Mouse (Mus musculus) layer of hippocampus, adult 2 months (tissue): ENCODE measurements at regions not wholly inside any gene's neighbourhood (a gene's known extent, or its start where the extent isn't known, plus 50 kb on each side); places are given as distances from the start of the nearest gene placed in this dataset.

Experiments
- DNase-seq, 2 experiments: peaks; one replicate each; pipeline ENCODE4 v3.0.0; 2022; ENCODE audit warnings: low spot score in 2 of 2
- H3K27ac ChIP-seq: fragments of 200-600 bp; 2 replicates; pipeline ENCODE4 v1.8.1; 2022
- H3K4me3 ChIP-seq: fragments of 200-600 bp; 2 replicates; pipeline ENCODE4 v1.8.1; 2022; ENCODE audit warnings: mild to moderate bottlenecking
- CTCF ChIP-seq: fragments of 200-600 bp; conservative IDR thresholded peaks from 2 replicates; pipeline ENCODE4 v1.8.1; 2022; ENCODE audit warnings: antibody characterized with exemption, mild to moderate bottlenecking, moderate library complexity

- DNase-seq = no peak
- no peak for TF ChIP-seq CTCF
- Histone ChIP-seq H3K4me3 (no peak overlapping the region), H3K27ac (no peak overlapping the region)
Observed at GRCm38 (mm10) chr9:85120061-85120460, 192.5 kb upstream of the Gm11114 start.

- Histone ChIP-seq H3K27ac (no peak overlapping the region), H3K4me3 (no peak overlapping the region)
- DNase-seq = no peak
- TF ChIP-seq CTCF = no peak
Observed at GRCm38 (mm10) chr9:85121059-85121458, 191.5 kb upstream of the Gm11114 start.

GRCm38 (mm10) chr9:85123706-85124105, 188.9 kb upstream of the Gm11114 start:
- TF ChIP-seq CTCF = no peak
- no peak for DNase-seq
- Histone ChIP-seq H3K27ac (no peak overlapping the region), H3K4me3 (no peak overlapping the region)

- Histone ChIP-seq H3K27ac (no peak overlapping the region), H3K4me3 (no peak overlapping the region)
- TF ChIP-seq CTCF = no peak
- DNase-seq = no peak
Observed at GRCm38 (mm10) chr9:85125775-85126174, 186.8 kb upstream of the Gm11114 start.

- Histone ChIP-seq H3K27ac (no peak overlapping the region), H3K4me3 (no peak overlapping the region)
- no peak for DNase-seq
- no peak for TF ChIP-seq CTCF
Observed at GRCm38 (mm10) chr9:85126541-85126940, 186.0 kb upstream of the Gm11114 start.

GRCm38 (mm10) chr9:85127107-85127506, 185.5 kb upstream of the Gm11114 start:
- DNase-seq = no peak
- H3K27ac ChIP-seq = no peak overlapping the region
- TF ChIP-seq CTCF = no peak
- H3K4me3 ChIP-seq = no peak overlapping the region

- Histone ChIP-seq H3K4me3 (no peak overlapping the region), H3K27ac (no peak overlapping the region)
- no peak for TF ChIP-seq CTCF
- no peak for DNase-seq
Observed at GRCm38 (mm10) chr9:85134900-85135299, 177.7 kb upstream of the Gm11114 start.

GRCm38 (mm10) chr9:85136715-85137582, 175.6 kb upstream of the Gm11114 start:
- Histone ChIP-seq H3K27ac (no peak overlapping the region), H3K4me3 (no peak overlapping the region)
- no peak for TF ChIP-seq CTCF
- no peak for DNase-seq

- DNase-seq = peak in 1 of 2 experiments; percentile 9
- no peak for TF ChIP-seq CTCF
- Histone ChIP-seq H3K4me3 (no peak overlapping the region), H3K27ac (no peak overlapping the region)
Observed at GRCm38 (mm10) chr9:85139891-85140290, 172.7 kb upstream of the Gm11114 start.

- Histone ChIP-seq H3K4me3 (no peak overlapping the region), H3K27ac (no peak overlapping the region)
- no peak for TF ChIP-seq CTCF
- no peak for DNase-seq
Observed at GRCm38 (mm10) chr9:85144363-85144762, 168.2 kb upstream of the Gm11114 start.

- DNase-seq = no peak
- Histone ChIP-seq H3K4me3 (no peak overlapping the region), H3K27ac (no peak overlapping the region)
- no peak for TF ChIP-seq CTCF
Observed at GRCm38 (mm10) chr9:85165632-85166031, 146.9 kb upstream of the Gm11114 start.

- TF ChIP-seq CTCF = no peak
- Histone ChIP-seq H3K4me3 (no peak overlapping the region), H3K27ac (no peak overlapping the region)
- no peak for DNase-seq
Observed at GRCm38 (mm10) chr9:85167243-85167642, 145.3 kb upstream of the Gm11114 start.

GRCm38 (mm10) chr9:85174431-85174830, 138.1 kb upstream of the Gm11114 start:
- peak; percentile 15; the same call in 1 of the 2 replicates for TF ChIP-seq CTCF
- no peak overlapping the region for H3K4me3 ChIP-seq
- no peak overlapping the region for H3K27ac ChIP-seq
- no peak for DNase-seq

- H3K4me3 ChIP-seq = no peak overlapping the region
- H3K27ac ChIP-seq = no peak overlapping the region
- DNase-seq = no peak
- no peak for TF ChIP-seq CTCF
Observed at GRCm38 (mm10) chr9:85201202-85201601, 111.4 kb upstream of the Gm11114 start.
